Mouse (Mus musculus): ENCODE data around the gene Sertad4. TPM values are rescaled to one million over a fixed set of nuclear protein-coding genes. Genes with fewer than 3 reads are reported as not detected.

Gene Sertad4
- polyA plus RNA-seq, 1 experiment from 2014 or later, result 80.7 TPM

DNA sequence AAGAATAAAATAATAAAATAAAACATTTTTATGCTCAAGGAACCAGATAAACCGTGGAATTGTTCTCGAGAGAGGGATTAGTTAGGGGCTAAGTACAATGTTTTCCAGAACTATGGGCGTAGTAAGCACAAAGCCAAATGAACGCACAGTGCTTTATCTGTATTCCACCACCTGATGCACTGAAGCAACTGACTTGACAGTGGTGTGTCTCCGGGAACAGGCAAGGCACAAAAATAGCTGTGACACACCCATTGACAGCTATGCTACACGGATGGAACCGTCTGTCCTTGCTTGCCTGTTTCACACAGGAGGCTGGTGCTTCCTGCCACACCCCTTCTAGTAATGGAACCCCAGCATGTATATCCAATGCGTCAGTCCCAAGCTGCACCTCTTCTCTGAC, 55.2 kb downstream of the Sertad4 start:
- Histone ChIP-seq H3K4me3 (no peak overlapping the region), H3K4me2 (replicated peaks) (no peak overlapping the region), H3K9ac (no peak overlapping the region), H3K36me3 (no peaks in the 10 kb centered on the region), H3K27me3 (no peaks in the 10 kb centered on the region), H3K4me1 (peaks cover 53% of the 10 kb centered on the region), H3K27ac (peak overlapping the region; percentile 84), H3K9me3 (no peaks in the 10 kb centered on the region; the same call in 1 of the 2 replicates)
- WGBS, result 60% methylated on average over 8 of the region's 8 CpGs
- no peak for ATAC-seq (ENCODE audit: insufficient number of reproducible peaks, insufficient read depth, low FRiP score, low TSS enrichment)

DNA sequence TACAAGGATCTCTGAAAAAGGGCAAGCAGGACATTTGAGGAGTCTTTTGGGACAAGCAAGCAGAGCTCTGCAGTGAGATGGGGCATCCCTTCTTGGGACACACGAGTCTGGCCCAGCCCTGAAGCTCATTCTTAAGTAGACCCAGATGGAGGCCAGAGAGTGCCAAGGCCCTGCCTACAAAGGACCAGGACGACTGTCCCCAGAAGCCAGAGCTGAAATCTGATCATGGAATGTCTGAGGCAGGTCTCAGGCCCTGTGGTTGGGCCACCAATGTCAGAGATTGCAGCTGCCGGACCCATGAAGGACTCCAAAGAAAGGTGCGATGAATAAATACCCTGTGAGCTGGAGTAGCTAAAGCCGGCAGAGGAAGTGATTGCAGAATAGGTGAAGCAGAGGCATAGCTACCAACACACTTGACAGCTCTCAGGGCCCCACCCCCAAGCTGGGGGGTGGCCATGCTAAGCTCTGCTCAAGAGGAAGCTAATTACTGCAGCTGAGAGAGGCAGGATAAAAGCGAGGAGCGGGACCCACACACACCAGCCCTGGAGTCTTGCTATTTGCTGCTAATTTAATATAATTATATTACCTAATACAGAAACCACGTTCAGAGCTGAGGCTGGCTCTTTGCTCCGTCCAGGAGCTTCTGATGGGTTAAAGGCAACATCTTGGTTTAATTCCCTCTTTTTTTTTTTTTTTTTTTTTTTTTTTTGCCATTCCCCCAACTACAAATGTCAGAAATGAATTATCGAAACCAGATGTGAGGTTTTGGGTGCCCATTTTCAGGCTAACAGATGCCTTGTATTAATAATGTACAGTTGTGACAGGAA, 56.2 kb downstream of the Sertad4 start:
- no peak overlapping the region for H3K9ac ChIP-seq
- ATAC-seq (ENCODE audit: insufficient number of reproducible peaks, insufficient read depth, low FRiP score, low TSS enrichment), result peak; percentile 87
- no peak overlapping the region for H3K4me3 ChIP-seq
- no peaks in the 10 kb centered on the region for H3K27me3 ChIP-seq
- H3K36me3 ChIP-seq, result no peaks in the 10 kb centered on the region
- H3K4me2 ChIP-seq (replicated peaks), result peak overlapping the region; percentile 27
- peak overlapping the region; percentile 90 for H3K27ac ChIP-seq
- WGBS, result 8% methylated on average over 10 of the region's 10 CpGs
- H3K4me1 ChIP-seq, result peaks cover 57% of the 10 kb centered on the region
- no peaks in the 10 kb centered on the region; the same call in 1 of the 2 replicates for H3K9me3 ChIP-seq

- Histone ChIP-seq H3K27me3 (no peaks in the 10 kb centered on the region), H3K9ac (no peak overlapping the region), H3K9me3 (no peaks in the 10 kb centered on the region; the same call in 1 of the 2 replicates), H3K36me3 (no peaks in the 10 kb centered on the region), H3K4me3 (no peak overlapping the region), H3K4me2 (replicated peaks) (peak overlapping the region; percentile 27; the same call in 1 of the 2 replicates), H3K4me1 (peaks cover 62% of the 10 kb centered on the region), H3K27ac (peak overlapping the region; percentile 90)
- no peak for ATAC-seq (ENCODE audit: insufficient number of reproducible peaks, insufficient read depth, low FRiP score, low TSS enrichment)
- 41% methylated on average over 16 of the region's 16 CpGs for WGBS
Observed at GRCm38 (mm10) chr1:192798212-192799164, 57.1 kb downstream of the Sertad4 start.

DNA sequence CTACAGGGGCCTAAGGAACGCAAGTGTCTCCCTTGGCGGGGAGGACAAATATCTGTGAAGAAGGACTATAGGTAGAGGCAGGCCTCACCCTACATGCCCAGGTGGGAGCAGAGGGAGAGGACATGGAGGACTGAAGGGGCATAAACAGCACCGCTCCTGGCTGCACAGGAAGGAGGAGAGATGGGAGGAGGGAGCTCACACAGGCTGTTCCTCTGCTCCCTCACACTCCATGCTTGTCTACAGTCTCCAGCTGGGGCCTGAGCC, 58.6 kb downstream of the Sertad4 start:
- Histone ChIP-seq H3K27me3 (no peaks in the 10 kb centered on the region), H3K4me1 (peaks cover 75% of the 10 kb centered on the region), H3K27ac (peak overlapping the region; percentile 88), H3K9ac (no peak overlapping the region), H3K4me3 (no peak overlapping the region), H3K4me2 (replicated peaks) (peak overlapping the region; percentile 26; the same call in 1 of the 2 replicates), H3K9me3 (no peaks in the 10 kb centered on the region; the same call in 1 of the 2 replicates), H3K36me3 (no peaks in the 10 kb centered on the region)
- 28% methylated on average over 3 of the region's 3 CpGs for WGBS
- no peak for ATAC-seq (ENCODE audit: insufficient number of reproducible peaks, insufficient read depth, low FRiP score, low TSS enrichment)

DNA sequence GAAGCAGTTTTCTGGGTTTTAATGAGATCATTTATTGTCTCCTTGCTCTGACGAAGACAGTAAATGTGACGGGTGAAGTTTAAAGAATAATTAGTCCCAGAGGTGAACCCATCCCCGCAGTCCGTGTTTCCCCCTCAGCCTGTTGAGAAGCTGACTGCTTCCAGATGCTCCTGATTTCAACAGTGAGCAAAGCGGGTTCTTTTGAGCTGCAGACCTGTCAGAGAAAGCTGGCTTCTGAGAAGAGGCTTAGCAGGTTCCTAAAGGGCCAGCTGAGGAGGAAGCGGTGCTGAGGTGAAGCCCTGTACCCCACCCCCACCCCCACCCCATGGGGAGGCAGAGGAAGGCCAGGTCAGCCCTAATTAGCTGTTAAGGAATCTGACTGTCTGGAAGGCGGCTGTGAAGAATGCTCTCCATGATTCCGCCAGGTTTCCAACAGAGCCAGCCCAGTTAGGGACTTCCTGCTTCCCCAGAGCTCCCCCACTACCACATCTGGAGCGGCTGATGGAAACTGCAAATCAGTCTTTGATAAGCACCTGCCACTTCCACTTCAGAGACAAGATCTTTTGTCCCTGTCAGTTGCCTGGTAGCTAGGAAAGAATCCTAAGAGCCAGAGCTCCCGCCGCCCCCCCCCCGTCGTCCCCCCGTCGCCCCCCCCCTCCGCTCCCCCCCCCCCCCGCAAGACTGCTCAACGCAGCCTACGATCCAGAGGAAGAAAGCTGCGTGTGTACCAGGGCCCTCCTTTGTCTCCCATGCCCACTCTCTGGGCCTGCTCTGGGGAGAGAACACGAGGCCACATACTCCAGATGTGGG, 59.1 kb downstream of the Sertad4 start:
- no peak overlapping the region for H3K9ac ChIP-seq
- H3K9me3 ChIP-seq, result no peaks in the 10 kb centered on the region; the same call in 1 of the 2 replicates
- H3K36me3 ChIP-seq, result no peaks in the 10 kb centered on the region
- 0 out of 2 replicates have a peak, but pooled peaks have one; percentile 16 for ATAC-seq (ENCODE audit: insufficient number of reproducible peaks, insufficient read depth, low FRiP score, low TSS enrichment)
- peak overlapping the region; percentile 26; the same call in 1 of the 2 replicates for H3K4me2 ChIP-seq (replicated peaks)
- peaks cover 80% of the 10 kb centered on the region for H3K4me1 ChIP-seq
- H3K4me3 ChIP-seq, result no peak overlapping the region
- peak overlapping the region; percentile 88 for H3K27ac ChIP-seq
- H3K27me3 ChIP-seq, result no peaks in the 10 kb centered on the region
- 4% methylated on average over 12 of the region's 21 CpGs for WGBS

DNA sequence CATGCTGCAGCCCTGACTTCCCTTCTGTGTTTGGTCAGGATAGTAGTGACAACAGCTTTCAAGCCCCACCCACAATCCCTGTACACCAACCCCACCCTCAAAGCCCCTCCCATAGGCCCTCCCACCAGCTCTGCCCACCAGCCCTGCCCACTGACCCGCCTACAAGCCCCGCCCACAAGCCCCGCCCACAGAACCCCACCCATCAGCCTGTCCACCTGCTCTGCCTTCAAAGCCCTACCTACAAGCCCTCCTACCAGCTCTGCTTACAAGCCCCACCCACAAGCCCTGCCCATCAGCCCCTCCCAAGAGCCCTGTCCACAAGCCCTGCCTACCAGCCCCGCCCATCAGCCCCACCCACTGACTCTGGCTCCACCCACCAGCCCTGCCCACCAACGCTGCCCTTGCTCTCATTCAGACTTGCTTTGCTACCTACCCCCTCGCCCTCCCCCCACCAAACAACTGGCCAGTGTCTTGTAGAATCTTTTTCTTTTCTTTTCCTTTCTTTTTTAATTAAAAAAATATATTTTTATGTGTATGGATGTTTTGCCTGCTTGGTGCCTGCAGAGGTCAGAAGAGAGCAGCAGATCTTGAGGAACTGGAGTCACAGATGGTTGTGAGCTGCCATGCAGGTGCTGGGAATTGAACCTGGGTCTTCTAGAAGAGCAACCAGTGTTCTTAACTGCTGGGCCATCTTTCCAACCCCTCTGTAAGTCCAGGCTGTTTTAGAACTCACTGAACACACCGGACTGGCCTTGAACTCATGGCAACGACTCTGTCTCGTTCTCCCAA, 60.4 kb downstream of the Sertad4 start:
- WGBS, result 58% methylated on average over 9 of the region's 9 CpGs
- ATAC-seq (ENCODE audit: insufficient number of reproducible peaks, insufficient read depth, low FRiP score, low TSS enrichment), result no peak

More for the DNA sequence above, 60.4 kb downstream of the Sertad4 start:
- H3K4me3 ChIP-seq, result no peak overlapping the region
- no peaks in the 10 kb centered on the region for H3K9me3 ChIP-seq
- peak overlapping the region; percentile 88 for H3K27ac ChIP-seq
- H3K4me2 ChIP-seq (replicated peaks), result no peak overlapping the region
- no peak overlapping the region for H3K9ac ChIP-seq
- no peaks in the 10 kb centered on the region for H3K27me3 ChIP-seq
- H3K4me1 ChIP-seq, result peaks cover 79% of the 10 kb centered on the region
- no peaks in the 10 kb centered on the region for H3K36me3 ChIP-seq

Other genes starting within 250 kb of the Sertad4 start
- 8.9 and 10.4 TPM in 2 replicates for gene Hhat, start 84.5 kb downstream of the Sertad4 start, polyA plus RNA-seq (2016; fragmentation: Nextera tagmentation; extraction: Ambion mirVana)
- 4.3 and 4.5 TPM in 2 replicates for gene Syt14, start 180.0 kb upstream of the Sertad4 start, polyA plus RNA-seq (2016; fragmentation: Nextera tagmentation; extraction: Ambion mirVana)

Data from embryonic facial prominence, embryonic 12.5 days (tissue).